Mouse (Mus musculus) neutrophil, adult 5-6 weeks (primary cell): ENCODE data around the gene Ube2o. TPM values are rescaled to one million over a fixed set of nuclear protein-coding genes. Genes with fewer than 3 reads are reported as not detected.

Source experiments
- ATAC-seq: fragments of 151-379, 151-347 bp; 2 replicates; pipeline ENCODE4 v1.8.0; 2017; ENCODE audit warnings: mild to moderate bottlenecking, moderate TSS enrichment; ENCODE audit not compliant: insufficient number of reproducible peaks, poor library complexity, low FRiP score, severe bottlenecking; ENCODE audit errors: extremely low read depth
- total RNA-seq: library from RNA; stranded (forward); fragments of 200-1000 nt; gene quantifications from 2 replicates; pipeline ENCODE4 v1.2.3, GENCODE M21; 2017

Ube2o gene
- 47.6 and 47.9 TPM in 2 replicates for total RNA-seq

DNA sequence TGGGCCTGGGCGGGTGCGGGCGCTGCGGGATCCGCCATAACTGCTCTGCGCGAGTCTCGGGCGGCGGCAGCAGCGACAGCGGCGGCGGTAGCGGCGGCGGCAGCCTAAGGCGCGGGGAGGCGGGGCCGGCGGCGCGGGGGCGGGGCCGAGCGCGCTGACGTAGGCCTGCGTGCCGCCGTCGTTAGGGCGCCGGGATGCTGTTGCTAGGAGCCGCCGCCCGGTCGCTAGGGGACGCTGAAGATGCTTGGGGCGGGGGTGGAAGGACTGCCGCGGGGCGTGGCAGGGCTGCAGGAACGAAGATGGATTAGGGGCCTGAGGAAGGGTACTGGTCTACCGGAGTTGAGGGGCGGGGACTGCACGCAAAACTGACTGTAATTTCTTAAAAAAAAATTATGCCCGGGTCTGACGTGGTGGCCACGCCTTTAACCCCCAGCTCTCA is at the start of gene Ube2o:
Gene Ube2o, minus strand, starts transcription at position 72 of the 439 bp plus-strand sequence.
- peak; percentile 89 for ATAC-seq

DNA sequence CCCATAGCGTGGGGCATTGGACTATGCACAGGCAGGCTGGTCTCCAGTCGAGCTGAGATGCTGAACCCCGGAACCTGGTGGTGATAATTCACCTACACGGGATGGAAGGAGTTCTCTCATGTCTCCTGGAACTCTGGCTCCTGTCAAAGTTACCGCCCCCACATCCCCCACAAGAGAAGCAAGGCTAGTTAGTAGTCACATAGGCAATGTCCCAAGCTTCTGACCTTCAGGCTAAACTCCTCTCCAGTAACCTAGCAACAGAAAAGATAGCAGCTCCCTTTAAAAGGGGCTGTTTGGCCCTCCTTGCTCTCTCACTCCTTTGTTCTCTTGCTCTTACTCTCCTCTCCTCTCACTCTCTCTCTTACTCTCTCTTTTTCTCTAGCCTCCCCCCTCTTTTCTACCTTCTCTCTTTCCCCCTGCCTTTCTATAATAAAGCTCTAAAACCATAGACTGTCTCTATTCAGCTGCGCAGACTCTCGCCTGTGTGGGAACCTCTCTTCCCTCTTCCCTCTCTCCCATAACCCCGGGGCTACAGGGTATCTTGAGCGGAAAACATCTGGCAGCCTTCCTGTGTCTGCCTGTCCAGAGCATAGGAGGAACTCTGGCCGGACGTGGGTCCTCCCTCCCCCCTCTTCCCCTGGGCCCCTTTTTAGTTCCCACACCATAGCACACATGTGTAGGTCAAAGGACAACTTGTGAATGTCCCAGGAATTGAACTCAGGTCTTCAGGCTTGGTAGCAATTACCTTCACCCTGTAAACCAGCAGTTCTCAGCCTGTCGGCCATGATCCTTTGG is 49.1 kb upstream of the Ube2o start:
- ATAC-seq = no peak

DNA sequence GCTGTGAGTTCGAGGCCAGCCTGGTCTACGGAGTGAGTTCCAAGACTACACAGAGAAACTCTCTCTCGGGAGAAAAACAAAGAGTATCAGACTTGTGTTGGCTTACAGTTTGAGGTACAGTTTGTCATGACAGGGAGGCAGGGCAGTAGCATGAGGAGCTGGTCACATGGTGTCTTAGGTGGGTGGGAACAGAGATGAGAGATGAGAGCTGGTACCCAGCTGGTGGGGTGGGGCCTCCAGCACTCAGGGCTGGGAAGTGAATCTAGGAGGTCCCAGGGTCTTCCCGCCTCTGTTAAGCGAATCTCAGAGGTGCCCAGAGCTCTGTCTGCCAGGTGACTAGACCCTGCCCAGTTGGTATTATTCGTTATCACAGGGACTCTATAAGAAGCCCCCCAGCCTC is 48.2 kb upstream of the Ube2o start:
- ATAC-seq = no peak

DNA sequence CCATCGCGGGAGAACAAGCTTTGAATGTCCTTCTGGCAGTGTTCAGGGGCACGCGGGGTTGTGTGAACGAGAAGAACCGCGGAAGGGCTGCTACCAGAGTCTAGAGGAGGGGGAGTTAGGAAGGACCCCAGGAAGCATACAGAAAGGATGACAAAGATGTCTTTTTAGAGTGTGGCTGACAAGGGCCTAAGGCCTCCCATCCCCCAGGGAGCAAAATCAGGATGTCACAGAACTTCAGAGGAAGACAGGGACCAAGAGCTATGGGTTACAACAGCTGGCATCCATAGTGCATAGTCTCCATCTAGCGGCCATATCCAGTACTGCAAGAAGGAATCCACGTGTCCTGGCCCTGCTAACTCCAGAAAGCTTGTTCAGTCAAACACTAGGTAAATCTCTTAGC is 47.5 kb upstream of the Ube2o start:
- ATAC-seq = peak; percentile 73

DNA sequence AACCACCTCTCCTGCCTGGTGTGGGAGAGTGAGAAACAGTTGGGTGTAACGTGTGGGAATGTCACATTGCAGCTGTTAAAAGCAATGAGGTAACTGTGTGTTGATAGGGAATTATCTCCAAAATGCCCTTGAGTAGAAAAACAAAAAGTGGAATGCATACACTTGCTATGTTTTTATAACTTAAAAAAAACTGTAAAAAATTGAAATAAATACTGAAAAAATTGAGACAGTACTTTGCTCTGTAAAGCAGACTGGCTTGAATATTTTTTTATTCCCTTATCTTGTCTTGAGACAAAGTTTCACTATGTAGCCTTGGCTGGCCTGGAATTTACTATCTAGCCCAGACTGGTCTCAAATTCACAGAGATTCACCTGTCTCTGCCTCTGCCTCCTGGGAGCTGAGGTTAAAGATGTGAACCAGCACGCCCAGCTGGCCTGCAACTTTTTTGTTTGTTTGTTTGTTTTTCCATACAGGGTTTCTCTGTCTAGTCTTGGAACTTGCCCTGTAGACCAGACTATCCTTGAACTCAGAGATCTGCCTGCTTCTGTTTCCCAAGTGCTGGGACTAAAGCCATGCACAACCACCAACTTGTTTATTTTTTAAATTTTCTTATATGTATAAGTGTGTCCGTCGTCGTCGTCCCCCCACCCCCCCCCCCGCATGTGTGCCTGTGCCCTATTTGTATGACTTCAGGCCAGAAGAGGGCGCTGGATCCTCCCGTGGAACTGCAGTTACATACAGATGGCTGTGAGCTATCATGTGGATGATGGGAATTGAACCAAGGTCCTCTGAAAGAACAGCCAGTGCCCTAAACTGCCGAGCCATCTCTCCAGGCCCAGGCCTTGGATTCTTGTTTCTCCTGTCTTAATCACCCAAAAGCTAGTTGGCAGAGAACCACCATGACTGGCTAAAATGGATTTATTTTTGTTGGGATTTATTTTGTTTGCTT is 46.1 kb upstream of the Ube2o start:
- no peak for ATAC-seq

DNA sequence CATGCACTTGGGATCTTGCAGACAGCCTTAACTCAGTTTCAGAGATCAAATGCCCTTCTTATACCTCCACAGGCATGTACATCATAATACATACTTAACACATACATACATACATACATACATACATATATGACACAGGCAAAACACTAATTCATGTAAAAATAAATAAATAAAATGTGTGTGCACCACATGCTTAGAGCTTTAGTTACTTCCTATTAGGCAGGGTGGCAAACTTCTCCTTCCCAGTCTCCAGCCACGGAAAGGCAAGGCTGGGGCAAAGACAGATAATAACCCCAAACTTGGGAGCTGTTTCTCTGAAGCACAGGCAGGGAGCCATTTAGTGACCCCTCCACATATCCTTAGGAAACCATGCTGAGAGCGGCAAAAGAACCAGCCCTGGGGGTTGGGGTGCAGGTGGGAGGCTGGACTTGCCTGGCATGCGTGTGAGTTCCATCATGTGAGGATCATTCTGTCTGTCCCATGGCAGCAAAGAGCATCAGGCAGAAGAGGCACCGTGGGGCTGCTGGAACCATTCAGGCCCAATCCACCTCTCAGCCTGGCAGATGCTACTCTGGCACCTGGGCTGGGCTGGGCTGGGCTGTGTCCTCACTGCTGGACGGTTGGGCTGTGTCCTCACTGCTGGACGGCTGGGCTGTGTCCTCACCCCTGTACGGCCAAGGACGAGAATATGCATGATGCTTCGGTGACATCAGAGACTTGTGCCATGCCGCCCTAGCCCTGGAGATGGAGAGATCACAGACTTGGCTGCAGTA is 45.2 kb upstream of the Ube2o start, which contains the start of gene Rhbdf2:
Gene Rhbdf2, minus strand, starts transcription at position 721 of the 773 bp plus-strand sequence.
- ATAC-seq = no peak

DNA sequence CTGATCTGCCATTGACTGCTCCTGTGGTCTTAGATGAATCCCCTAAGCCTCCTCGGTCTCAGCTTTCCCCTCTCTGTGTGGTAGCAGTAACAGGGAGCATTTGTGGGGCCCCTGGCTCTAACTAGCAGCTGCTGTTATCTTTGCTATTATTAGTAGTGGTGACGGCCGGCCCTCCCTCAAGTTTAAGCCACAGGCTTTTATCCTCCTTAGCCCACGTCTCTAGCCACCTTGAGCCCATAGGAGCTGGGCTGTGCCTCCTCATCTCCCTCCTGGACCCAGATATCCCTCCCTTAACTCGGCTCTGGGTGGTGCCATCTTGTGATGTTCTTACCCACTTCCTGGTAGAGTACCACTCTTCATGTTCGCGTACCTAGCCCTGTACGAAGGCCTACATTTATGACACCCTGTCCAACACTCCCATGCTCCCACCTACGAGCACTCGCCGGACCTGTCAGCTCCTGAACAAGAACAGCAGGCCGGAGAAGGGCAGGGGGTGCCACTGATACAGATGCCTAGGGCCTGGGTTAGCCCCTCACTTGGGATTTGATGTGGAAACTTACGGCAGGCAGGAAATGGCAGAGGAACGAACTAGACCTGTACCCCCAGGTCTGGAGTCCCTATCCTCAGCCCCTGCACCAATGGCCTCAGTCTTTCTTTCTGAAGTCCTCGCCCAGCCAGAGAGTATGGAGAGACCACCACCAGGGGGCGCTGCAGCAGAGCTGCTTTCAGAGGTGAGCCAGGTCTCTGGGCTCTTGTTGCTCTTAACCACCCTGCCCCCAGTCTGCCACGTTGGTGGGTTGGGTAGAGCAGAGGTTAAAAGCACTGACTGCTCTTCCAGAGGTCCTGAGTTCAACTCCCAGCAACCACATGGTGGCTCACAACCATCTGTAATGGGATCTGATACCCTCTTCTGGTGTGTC is 44.1 kb upstream of the Ube2o start:
- no peak for ATAC-seq

DNA sequence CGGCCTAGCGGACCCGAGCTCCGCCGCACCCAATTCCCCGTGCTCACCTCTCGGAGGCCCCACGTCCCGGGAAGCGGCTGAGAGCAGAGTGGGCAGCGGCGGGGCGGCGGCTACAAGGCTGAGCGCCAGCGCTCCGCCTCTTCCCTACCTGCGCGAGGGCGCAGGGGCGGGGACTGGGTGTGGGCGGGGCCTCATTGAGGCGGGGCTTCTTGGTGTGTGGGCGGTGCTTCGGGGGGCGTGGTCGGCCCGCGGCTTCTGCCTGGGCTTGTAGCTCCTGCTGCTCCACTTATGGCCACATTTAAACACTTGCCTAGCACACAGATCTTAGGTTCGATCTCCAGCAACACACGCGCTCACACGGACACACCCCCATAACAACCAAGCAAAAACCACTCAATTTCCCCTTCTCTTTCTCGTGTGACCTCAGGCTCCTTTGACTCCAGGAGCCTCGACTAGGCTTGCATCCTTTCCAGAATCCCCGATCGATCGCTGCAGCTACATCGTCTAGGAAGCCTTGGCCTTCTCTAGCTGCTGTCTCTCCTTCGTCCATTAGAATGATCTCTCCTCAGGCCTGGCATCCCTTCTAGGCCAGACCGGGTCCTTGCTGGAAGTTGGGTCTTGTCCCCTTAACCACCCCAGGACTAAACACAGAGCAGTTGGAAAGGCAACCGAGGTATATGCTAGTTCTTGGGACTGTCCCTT is 43.0 kb upstream of the Ube2o start:
- ATAC-seq = peak; percentile 72

DNA sequence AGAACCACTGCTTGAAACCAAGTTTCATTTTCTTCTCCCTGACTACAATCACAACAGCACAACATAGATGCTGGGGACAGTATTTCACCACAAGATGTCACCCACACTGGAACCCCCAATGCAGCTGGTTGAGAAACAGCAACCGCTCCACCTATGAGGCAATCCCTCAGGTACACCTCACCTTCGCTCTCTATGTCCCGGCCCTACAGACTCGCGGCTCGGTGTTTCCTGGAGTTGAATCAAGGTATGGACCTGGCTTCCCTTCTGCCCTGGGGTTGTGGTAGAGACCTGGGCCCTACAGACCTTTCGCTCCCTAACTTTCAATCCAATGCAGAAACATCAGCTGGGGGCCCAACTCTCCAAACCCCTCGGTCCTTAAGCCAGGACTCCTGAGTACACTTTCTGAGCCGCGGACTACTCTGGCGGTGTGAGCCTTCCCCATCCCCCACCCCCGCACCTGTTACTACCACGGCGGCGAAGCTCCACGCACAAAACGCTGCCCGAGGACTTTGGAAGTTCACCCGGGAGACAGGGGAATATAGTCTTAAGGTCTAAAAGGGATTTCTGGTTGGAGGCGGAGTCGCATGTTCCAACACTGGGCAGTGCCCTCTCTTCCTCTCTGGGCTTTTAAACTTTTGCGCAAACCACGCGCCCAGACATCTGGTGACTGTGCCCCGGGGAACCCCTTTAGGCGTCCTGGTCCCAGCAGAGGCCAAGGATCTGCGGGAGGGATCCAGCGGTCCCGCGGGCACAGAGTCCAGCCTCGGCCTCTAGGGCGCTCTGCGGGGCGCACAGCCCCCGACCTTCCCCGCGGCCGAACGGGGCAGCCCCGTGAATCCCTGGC is 42.3 kb upstream of the Ube2o start:
- no peak for ATAC-seq

DNA sequence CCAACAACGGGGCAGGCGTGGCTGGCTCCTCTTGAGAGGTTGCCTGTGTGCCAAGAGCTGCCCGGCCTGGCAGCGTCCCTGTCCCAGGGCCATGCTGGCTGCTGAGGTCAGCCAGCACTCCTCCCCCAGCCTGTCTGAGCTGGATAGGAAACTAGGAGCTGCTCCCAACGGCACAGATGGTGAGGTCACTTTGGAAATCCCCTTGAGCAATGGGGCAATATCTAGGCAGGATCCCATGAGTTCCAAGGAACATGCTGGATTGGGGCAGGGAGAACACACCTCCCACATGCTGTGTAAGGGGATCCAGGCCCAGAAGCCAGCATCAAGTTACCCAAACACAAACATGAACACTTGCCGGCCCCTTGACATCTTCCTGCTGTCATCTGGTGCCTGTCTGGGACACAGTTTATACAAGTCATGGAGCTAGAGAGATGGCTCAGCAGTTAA is 40.0 kb upstream of the Ube2o start:
- no peak for ATAC-seq

DNA sequence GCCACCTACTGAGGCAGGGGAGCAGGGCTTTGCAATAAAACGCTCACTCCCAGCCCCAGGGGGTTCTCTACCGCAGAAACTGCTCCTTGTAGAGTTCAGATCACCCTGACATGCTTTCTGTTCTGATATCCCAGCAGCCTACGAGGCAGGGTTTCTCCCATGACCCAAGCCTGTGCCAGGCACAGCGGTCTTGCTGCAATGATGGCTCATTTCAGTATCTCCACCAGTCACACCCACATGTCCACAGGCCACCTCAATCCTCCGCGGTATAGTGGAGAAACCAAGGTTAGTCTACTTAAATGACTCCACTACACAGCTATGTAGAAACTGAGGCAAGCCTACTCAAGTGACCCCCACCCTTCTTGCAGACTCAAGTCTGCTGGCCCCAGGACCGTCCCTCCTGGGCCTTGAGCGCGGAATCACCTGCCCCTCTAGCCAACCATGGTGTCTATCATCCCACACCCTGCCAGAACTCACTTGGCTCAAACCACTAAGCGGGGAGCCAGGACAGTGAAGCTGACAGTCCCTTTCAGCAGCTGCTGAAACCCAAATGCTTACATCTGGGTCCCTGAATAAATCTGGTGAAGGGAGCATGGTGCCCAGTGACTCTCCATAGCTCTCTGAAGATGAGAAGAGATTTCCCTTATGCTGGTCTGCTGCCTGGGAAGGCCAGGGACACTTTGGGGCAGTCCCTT is 39.5 kb upstream of the Ube2o start:
- ATAC-seq = no peak

DNA sequence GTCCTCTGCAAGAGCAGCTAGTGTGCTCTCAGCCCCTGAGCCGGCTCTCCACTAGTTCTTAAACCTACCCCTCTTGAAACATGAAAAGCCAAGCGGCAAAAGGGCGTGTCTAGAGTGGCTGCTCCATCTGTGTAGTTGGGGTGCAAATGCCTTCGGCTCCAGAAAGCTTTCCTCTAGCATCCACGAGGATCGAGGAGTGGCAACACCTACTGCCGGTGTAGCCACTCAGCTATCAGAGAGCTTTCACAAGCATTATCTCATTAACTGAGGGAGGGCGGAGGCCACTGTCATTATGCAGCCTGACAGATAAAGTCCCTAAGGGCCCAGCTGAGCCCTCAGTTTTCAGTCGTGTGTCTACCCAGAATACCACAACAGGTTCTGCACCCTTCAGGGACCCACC is 38.8 kb upstream of the Ube2o start:
- no peak for ATAC-seq

DNA sequence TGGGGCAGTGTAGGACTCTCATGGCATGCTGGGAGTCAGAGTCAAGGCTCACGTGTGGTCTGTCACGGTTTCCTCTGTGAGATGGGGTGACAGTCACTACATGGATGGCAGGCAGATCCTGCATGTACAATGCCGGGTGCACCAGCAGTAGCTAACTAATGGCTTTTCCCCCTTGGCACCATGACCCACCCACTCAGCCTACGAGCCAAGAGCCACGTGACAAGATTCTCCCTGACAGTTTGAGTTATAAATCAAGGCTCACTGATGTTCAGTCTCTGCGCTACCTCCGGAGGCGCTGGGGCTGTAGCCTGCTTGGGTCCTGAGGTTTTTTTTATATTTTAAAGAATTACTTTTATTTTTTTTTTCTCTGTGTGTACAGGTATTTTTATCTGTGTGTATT is 38.3 kb upstream of the Ube2o start:
- no peak for ATAC-seq

DNA sequence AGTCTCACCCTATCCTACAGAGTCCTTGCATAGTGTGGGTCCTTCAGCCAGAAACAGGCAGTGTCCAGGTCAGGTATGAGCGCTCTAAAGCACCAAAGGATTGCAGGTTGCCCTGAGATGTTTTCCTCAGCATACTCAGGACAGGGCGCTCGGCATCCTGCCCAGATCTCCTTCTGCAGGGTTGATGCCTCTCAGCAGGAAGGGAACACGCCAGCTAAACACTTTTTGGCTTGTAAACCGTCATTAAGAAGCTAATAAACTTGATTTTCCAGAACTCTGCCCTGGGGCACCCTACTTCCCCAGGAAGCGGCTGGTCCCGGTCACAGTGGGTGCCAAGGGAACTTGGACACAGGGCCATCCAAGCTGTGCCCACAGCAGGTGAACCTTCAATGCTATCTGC is 37.9 kb upstream of the Ube2o start:
- ATAC-seq = no peak

DNA sequence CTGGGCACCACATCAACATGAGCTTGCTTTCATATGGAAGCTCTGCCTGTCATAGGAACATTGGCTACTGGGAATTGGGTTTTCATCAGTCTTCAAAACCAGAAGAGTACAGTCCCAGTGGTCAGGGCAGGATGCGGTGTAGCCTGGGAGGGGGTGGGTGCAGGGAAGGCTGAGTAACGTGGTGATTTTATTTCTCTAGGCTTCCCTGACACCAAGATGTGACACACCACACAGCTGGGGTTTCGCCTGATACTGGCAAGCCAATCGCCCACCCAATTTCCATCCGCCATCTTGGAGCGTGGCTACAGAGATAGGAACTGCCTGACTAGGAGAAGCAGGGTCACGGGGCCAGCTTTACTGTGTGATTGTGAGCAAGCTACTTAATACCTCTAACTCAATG is 37.4 kb upstream of the Ube2o start:
- ATAC-seq = no peak

DNA sequence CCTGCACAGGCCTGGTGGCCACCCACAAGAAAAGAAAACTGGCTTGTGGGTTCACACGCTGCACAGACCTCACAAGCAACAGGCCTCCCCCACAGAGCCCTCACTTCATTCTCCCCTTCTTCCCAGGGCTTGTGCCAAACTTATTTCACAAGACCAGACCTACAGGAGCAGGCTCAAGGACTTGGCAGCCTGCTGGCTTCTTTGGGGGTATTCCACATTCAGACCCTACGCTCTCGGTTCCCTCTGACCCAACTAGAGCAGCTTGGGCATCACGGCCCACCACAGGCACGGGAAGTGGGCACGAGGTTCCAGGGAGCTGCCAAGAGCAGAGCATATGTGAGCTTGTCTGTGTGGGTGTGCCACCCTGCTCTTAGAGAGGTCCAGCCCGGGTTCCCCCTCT is 36.4 kb upstream of the Ube2o start:
- no peak for ATAC-seq
